Mouse (Mus musculus) intestine, embryonic 14.5 days (tissue): ENCODE results near the gene Chchd6. TPM values are rescaled to one million over a fixed set of nuclear protein-coding genes. Genes with fewer than 3 reads are reported as not detected.

ENCODE experiments used
- ATAC-seq: fragments of 200-750 bp; cut with Nextera tagmentation; replicated peaks from 2 replicates; pipeline ENCODE4 v1.8.0; 2017; ENCODE audit warnings: low read depth, moderate number of reproducible peaks, moderate TSS enrichment, moderate library complexity; ENCODE audit not compliant: low FRiP score, low TSS enrichment
- DNase-seq: peaks from one replicate; pipeline ENCODE4 v3.0.0-alpha.2; 2018; ENCODE audit warnings: low spot score
- H3K27ac ChIP-seq: fragments of 300-500 bp; sonication (generic); 2 replicates; pipeline ENCODE4 v1.5.1; 2014; ENCODE audit warnings: low read depth, mild to moderate bottlenecking, control low read depth
- H3K27me3 ChIP-seq: fragments of 300-500 bp; sonication (generic); replicated peaks from 2 replicates; pipeline ENCODE4 v1.6.1; 2014; ENCODE audit warnings: low read length, control low read depth; ENCODE audit not compliant: control insufficient read depth, insufficient read depth
- H3K36me3 ChIP-seq: fragments of 300-500 bp; sonication (generic); 2 replicates; pipeline ENCODE4 v1.6.1; 2014; ENCODE audit warnings: low read length, control low read depth; ENCODE audit not compliant: control insufficient read depth, insufficient read depth
- H3K4me1 ChIP-seq: fragments of 300-500 bp; sonication (generic); replicated peaks from 2 replicates; pipeline ENCODE4 v1.6.1; 2014; ENCODE audit warnings: low read length, control low read depth, mixed read lengths; ENCODE audit not compliant: control insufficient read depth, insufficient read depth
- H3K4me2 ChIP-seq: fragments of 300-500 bp; sonication (generic); 2 replicates; pipeline ENCODE4 v1.6.1; 2014; ENCODE audit warnings: low read length
- H3K4me3 ChIP-seq: fragments of 300-500 bp; sonication (generic); 2 replicates; pipeline ENCODE4 v1.5.1; 2014; ENCODE audit warnings: low read depth, low read length, control low read depth, mixed read lengths
- H3K9ac ChIP-seq: fragments of 300-500 bp; sonication (generic); 2 replicates; pipeline ENCODE4 v1.6.1; 2014; ENCODE audit warnings: mild to moderate bottlenecking, low read length
- H3K9me3 ChIP-seq: fragments of 300-500 bp; sonication (generic); 2 replicates; pipeline ENCODE4 v1.6.1; 2016; ENCODE audit warnings: low read length, control low read depth; ENCODE audit not compliant: control insufficient read depth
- WGBS: fragments of 180-500 bp; shearing (Covaris S2); extraction: QIAGEN DNeasy Blood & Tissue Kit; methylation state at CpG from one replicate; pipeline ENCODE4 v1.1.7; 2014; 5-methylcytosine and 5-hydroxymethylcytosine counted together
- polyA plus RNA-seq: library from polyadenylated mRNA; unstranded; fragments of >200 nt; fragmentation: Nextera tagmentation; extraction: Ambion mirVana; gene quantifications from 2 replicates; pipeline ENCODE4 v1.2.1, GENCODE M21; 2014

Gene Chchd6
- 57.2 and 59.9 TPM in 2 replicates for polyA plus RNA-seq

- DNase-seq (peak; percentile 98), ATAC-seq (peak; percentile 100)
- no peaks in the 10 kb centered on the region for H3K27me3 ChIP-seq
- H3K4me3 ChIP-seq = peak within 1 kb of the TSS; percentile 69
- H3K4me1 ChIP-seq = peaks cover 5% of the 10 kb centered on the region; the same call in 1 of the 2 replicates
- WGBS = under 1% methylated on average over 44 of the region's 56 CpGs
- no peaks in the 10 kb centered on the region for H3K36me3 ChIP-seq
- H3K27ac ChIP-seq = no peak within 1 kb of the TSS
- peak within 1 kb of the TSS; percentile 69 for H3K4me2 ChIP-seq
- H3K9ac ChIP-seq = peak within 1 kb of the TSS; percentile 48
- no peaks in the 10 kb centered on the region for H3K9me3 ChIP-seq
Observed at GRCm38 (mm10) chr6:89595018-89595776, at the start of gene Chchd6. Gene Chchd6 (minus strand): TSS chr6:89595652.

DNA sequence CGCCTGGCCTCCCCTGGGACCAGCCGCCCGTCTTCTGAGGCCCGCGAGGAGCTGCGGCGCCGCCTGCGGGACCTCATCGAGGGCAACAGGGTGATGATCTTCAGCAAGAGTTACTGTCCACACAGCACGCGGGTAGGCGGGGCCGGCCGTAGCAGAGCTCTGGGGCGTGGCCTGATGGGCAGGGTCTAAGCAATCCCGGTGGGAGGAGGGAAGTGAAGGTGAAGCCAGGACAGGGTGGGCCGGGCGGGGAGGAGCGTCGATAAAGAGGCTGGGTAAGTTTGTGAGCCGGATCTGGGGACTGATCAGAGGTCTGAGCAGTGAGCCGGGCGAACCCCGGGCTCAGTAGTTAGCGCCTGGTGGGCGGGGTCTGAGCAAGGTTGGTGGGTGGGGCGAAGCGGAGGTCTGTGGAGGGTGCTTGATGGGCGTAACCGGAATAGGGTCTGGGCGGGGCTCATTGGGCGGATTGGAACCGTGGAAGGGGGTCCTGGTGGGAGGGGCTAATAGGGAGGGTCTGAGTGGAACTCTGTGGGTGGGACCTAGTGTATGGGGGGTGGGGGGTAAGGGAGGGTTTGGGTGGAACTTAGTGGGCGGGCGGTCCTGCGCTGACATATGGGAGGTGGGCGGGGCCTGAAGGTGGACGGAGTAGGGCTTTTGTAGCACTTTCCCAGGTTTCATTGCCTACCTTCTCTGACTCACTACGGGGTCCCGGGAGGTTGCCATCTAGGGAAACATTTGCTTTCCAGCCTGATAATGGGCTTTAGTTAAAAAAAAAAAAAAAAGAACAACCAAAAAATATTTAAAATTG is 49.0 kb upstream of the Chchd6 start:
- WGBS = 1% methylated on average over 41 of the region's 41 CpGs
- peak overlapping the region; percentile 91 for H3K27ac ChIP-seq

GRCm38 (mm10) chr6:89643798-89644270 is 48.4 kb upstream of the Chchd6 start, which contains the start of gene Txnrd3:
Gene Txnrd3 (plus strand): TSS chr6:89643988.
- Histone ChIP-seq H3K27me3 (no peaks in the 10 kb centered on the region), H3K4me2 (peak within 1 kb of the TSS; percentile 80), H3K4me1 (0 out of 2 replicates have a peak, but pooled peaks cover 5% of the 10 kb centered on the region), H3K36me3 (no peaks in the 10 kb centered on the region), H3K4me3 (peak within 1 kb of the TSS; percentile 64), H3K27ac (peak within 1 kb of the TSS; percentile 91), H3K9ac (peak within 1 kb of the TSS; percentile 63), H3K9me3 (no peaks in the 10 kb centered on the region)
- WGBS = under 1% methylated on average over 37 of the region's 51 CpGs
- DNase-seq (peak; percentile 94), ATAC-seq (peak; percentile 86)

More for the DNA sequence above, 49.0 kb upstream of the Chchd6 start:
- Histone ChIP-seq H3K9ac (peak overlapping the region; percentile 63), H3K4me2 (peak overlapping the region; percentile 80), H3K36me3 (no peaks in the 10 kb centered on the region), H3K4me3 (peak overlapping the region; percentile 64), H3K9me3 (no peaks in the 10 kb centered on the region), H3K4me1 (0 out of 2 replicates have a peak, but pooled peaks cover 5% of the 10 kb centered on the region), H3K27me3 (no peaks in the 10 kb centered on the region)
- DNase-seq (peak; percentile 98), ATAC-seq (peak; percentile 97)

DNA sequence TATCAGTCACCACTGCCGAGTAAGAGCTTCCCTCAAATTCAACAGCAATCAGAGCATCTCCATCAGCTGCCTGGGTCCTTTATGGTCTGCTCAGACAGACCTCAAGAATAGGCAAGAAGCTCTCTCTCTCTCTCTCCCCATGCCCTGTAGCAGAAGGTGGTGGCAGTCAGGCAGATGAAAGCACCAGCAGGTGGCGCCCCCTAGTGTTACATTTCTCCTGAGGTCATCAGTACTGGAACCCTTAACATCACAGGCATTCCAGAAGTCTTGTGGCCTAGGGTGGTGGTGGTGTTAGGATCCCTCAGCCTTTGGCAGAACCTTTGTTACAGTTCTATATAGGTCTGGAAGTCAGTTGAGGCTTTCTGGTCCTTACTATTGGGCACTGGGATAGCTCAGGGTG is 43.6 kb upstream of the Chchd6 start:
- H3K27me3 ChIP-seq = no peaks in the 10 kb centered on the region
- no peaks in the 10 kb centered on the region for H3K36me3 ChIP-seq
- no peaks in the 10 kb centered on the region for H3K9me3 ChIP-seq
- H3K4me2 ChIP-seq = no peak overlapping the region
- H3K4me3 ChIP-seq = no peak overlapping the region
- no peak for ATAC-seq
- H3K27ac ChIP-seq = no peak overlapping the region
- 0 out of 2 replicates have a peak, but pooled peaks cover 5% of the 10 kb centered on the region for H3K4me1 ChIP-seq
- H3K9ac ChIP-seq = no peak overlapping the region
- 39% methylated on average over 2 of the region's 2 CpGs for WGBS
- DNase-seq = peak; percentile 59

GRCm38 (mm10) chr6:89637977-89638376 is 42.5 kb upstream of the Chchd6 start:
- Histone ChIP-seq H3K27ac (no peak overlapping the region), H3K9ac (no peak overlapping the region), H3K4me1 (no peaks in the 10 kb centered on the region), H3K4me3 (no peak overlapping the region), H3K9me3 (no peaks in the 10 kb centered on the region), H3K27me3 (no peaks in the 10 kb centered on the region), H3K4me2 (no peak overlapping the region), H3K36me3 (no peaks in the 10 kb centered on the region)
- no peak for DNase-seq
- WGBS = 70% methylated on average over 4 of the region's 4 CpGs
- ATAC-seq = no peak

DNA sequence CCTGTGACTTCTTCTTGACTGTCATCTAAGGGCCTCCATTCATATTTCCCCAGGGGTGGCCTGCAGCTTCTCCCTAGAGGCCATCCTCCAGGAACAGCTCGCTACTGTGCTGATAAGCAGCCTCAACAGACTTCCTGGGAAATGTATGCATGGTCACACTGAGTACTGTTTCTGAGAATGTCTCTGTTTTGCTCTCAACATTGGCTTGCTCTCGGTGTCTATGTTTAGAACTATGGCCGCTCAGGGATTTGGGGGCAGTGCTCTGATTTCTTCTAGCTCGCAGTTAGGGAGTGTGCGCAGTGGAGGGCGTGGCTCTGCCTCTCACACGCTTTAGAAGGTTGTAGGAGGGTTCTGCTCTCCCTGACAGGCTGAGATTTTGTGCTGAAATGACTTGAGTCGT is 38.9 kb upstream of the Chchd6 start:
- ATAC-seq (no peak), DNase-seq (no peak)
- H3K4me1 ChIP-seq = no peaks in the 10 kb centered on the region
- 35% methylated on average over 8 of the region's 8 CpGs for whole genome bisulfite sequencing
- H3K36me3 ChIP-seq = no peaks in the 10 kb centered on the region
- no peak overlapping the region for H3K9ac ChIP-seq
- H3K4me2 ChIP-seq = no peak overlapping the region
- no peaks in the 10 kb centered on the region for H3K9me3 ChIP-seq
- no peaks in the 10 kb centered on the region for H3K27me3 ChIP-seq
- H3K27ac ChIP-seq = no peak overlapping the region
- H3K4me3 ChIP-seq = no peak overlapping the region

DNA sequence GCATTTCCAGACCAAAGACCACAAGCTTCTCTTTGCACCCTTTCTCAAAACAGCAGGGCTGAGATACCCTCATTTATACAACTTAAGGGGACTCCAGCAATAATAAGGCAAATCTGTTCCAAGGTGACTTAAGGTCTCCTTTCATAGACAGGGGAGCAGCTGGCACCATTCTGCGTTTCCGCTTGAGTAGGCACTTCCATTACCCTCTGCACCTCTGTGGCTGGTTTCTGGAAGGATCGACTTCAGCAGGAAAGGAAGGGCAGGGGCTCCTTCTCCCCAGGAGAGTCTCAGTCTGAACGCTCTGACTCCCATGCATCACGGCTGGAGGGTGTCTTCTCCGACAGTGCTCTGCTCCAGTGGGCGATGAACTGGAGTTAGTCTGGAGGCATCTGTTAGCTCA is 37.7 kb upstream of the Chchd6 start:
- Histone ChIP-seq H3K9me3 (no peaks in the 10 kb centered on the region), H3K27ac (no peak overlapping the region), H3K4me3 (no peak overlapping the region), H3K4me1 (no peaks in the 10 kb centered on the region), H3K36me3 (no peaks in the 10 kb centered on the region), H3K9ac (no peak overlapping the region), H3K27me3 (no peaks in the 10 kb centered on the region), H3K4me2 (no peak overlapping the region)
- DNase-seq (no peak), ATAC-seq (no peak)
- WGBS = 73% methylated on average over 7 of the region's 7 CpGs

- H3K9ac ChIP-seq = no peak overlapping the region
- H3K9me3 ChIP-seq = no peaks in the 10 kb centered on the region
- H3K27me3 ChIP-seq = no peaks in the 10 kb centered on the region
- no peaks in the 10 kb centered on the region for H3K36me3 ChIP-seq
- H3K4me1 ChIP-seq = no peaks in the 10 kb centered on the region
- no peak overlapping the region for H3K27ac ChIP-seq
- 9% methylated on average over 10 of the region's 10 CpGs for WGBS
- DNase-seq = peak; percentile 75
- no peak overlapping the region for H3K4me3 ChIP-seq
- ATAC-seq = peak; percentile 83
- no peak overlapping the region for H3K4me2 ChIP-seq
Observed at GRCm38 (mm10) chr6:89631809-89632562, 36.5 kb upstream of the Chchd6 start.
